Mouse (Mus musculus): ENCODE data around the gene Fam222b. TPM values are rescaled to one million over a fixed set of nuclear protein-coding genes. Genes with fewer than 3 reads are reported as not detected.

Gene Fam222b
- polyA plus RNA-seq, 1 experiment from 2014 or later = 22.1 TPM

DNA sequence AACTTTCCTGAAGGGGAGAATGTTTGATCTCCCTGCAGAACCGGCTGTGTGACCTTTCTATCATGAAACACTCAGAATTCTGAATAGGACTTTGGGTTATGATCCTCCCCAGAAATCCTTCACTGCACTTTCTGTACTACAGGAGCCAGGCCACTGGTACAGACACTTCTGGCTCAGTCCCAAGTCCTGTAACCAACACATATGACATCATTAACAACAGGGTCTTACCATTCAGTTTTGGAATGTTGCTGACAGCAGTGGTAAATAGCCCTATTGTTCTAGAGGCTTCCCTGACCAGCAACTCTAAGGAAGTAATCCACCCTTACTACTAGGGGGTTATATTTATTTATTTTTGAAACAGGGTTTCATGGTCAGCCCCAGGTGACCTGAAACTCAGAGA is 98.7 kb downstream of the Fam222b start, which contains the start of gene Proca1:
Gene Proca1 (plus strand): TSS at position 280 of the 400 bp plus-strand sequence.
- no peak within 1 kb of the TSS for H3K9ac ChIP-seq
- no peak within 1 kb of the TSS for H3K27ac ChIP-seq
- H3K4me1 ChIP-seq = peaks cover 23% of the 10 kb centered on the region
- 81% methylated on average over 1 of the region's 1 CpGs for WGBS
- peaks cover 33% of the 10 kb centered on the region for H3K36me3 ChIP-seq (ENCODE audit: poor library complexity, severe bottlenecking)
- H3K4me2 ChIP-seq = peak within 1 kb of the TSS; percentile 55; the same call in 1 of the 2 replicates
- H3K9me3 ChIP-seq (replicated peaks) = no peaks in the 10 kb centered on the region
- no peak within 1 kb of the TSS for H3K4me3 ChIP-seq
- H3K27me3 ChIP-seq = no peaks in the 10 kb centered on the region
- ATAC-seq = no peak

DNA sequence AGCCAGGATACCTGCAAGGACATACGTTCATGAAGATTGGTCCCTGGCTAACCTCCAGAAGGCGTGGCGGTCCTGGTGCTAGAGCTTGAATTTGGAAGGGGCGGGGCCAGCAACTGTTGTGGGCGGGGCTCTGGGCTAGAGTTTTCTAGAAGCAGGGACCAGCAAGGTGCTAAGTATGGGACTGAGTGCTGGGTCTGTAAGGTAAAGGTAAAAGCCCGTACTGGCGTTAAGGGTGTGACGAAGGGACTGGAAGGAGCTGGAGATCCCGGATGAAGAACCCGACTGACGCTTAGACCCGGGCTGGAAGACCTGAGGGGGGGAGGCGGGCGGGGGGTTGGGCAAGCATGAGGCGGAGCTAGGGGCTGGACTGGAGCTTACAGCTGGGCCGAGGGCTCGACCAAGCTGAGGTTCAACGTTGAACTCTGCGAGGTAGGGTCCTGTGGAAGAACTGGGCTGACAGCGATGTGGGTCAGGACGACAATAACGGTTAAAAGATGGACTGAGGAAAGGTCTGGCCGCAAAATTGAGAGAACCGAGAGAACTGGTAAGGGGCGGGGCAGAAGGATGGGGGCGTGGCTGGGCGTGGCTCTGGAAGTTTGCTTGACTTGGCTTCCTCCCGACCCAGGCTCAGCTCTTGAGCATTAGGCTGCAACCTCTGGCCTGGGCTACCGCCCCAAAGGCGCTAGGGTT is 100.1 kb downstream of the Fam222b start:
- peaks cover 19% of the 10 kb centered on the region for H3K4me1 ChIP-seq
- peak; percentile 52; the same call in 1 of the 2 replicates for ATAC-seq
- peak overlapping the region; percentile 37; the same call in 1 of the 2 replicates for H3K9ac ChIP-seq
- peak overlapping the region; percentile 55 for H3K4me2 ChIP-seq
- H3K27me3 ChIP-seq = no peaks in the 10 kb centered on the region
- H3K36me3 ChIP-seq (ENCODE audit: poor library complexity, severe bottlenecking) = peaks cover 33% of the 10 kb centered on the region
- WGBS = 4% methylated on average over 30 of the region's 30 CpGs
- no peak overlapping the region for H3K27ac ChIP-seq
- H3K4me3 ChIP-seq = peak overlapping the region; percentile 33
- no peaks in the 10 kb centered on the region for H3K9me3 ChIP-seq (replicated peaks)

- peak overlapping the region; percentile 33 for H3K4me3 ChIP-seq
- no peak overlapping the region for H3K27ac ChIP-seq
- H3K9me3 ChIP-seq (replicated peaks) = no peaks in the 10 kb centered on the region
- no peaks in the 10 kb centered on the region for H3K27me3 ChIP-seq
- H3K4me1 ChIP-seq = peaks cover 12% of the 10 kb centered on the region
- ATAC-seq = no peak
- 54% methylated on average over 23 of the region's 23 CpGs for WGBS
- peak overlapping the region; percentile 55 for H3K4me2 ChIP-seq
- 0 out of 2 replicates have a peak overlapping the region, but pooled peaks have one; percentile 37 for H3K9ac ChIP-seq
- H3K36me3 ChIP-seq (ENCODE audit: poor library complexity, severe bottlenecking) = peaks cover 32% of the 10 kb centered on the region
Observed at GRCm38 (mm10) chr11:78195101-78195863, 100.8 kb downstream of the Fam222b start.

DNA sequence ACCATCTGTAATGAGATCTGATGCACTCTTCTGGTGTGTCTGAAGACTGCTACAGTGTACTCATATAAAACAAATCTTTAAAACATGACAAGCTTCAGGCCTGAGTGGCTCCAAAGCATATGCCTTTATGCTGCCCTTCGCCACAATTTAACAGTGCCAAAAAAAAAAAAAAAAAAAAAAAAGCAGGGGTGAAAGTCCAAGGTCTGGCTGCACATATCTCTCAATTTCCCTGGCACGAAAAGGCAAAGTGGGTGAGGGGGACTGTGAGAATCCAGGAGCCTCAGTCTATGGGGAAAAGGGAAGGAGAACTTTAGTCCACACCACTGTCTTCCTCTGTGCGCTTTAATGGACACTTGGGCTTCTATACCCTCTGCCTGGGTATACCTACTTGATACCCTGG is 107.9 kb downstream of the Fam222b start:
- H3K36me3 ChIP-seq (ENCODE audit: poor library complexity, severe bottlenecking) = peaks cover 38% of the 10 kb centered on the region
- H3K27ac ChIP-seq = no peak overlapping the region
- WGBS = 93% methylated on average over 3 of the region's 3 CpGs
- H3K4me3 ChIP-seq = no peak overlapping the region
- no peak overlapping the region for H3K4me2 ChIP-seq
- no peaks in the 10 kb centered on the region for H3K4me1 ChIP-seq
- H3K9me3 ChIP-seq (replicated peaks) = no peaks in the 10 kb centered on the region
- no peaks in the 10 kb centered on the region for H3K27me3 ChIP-seq
- H3K9ac ChIP-seq = no peak overlapping the region
- no peak for ATAC-seq

DNA sequence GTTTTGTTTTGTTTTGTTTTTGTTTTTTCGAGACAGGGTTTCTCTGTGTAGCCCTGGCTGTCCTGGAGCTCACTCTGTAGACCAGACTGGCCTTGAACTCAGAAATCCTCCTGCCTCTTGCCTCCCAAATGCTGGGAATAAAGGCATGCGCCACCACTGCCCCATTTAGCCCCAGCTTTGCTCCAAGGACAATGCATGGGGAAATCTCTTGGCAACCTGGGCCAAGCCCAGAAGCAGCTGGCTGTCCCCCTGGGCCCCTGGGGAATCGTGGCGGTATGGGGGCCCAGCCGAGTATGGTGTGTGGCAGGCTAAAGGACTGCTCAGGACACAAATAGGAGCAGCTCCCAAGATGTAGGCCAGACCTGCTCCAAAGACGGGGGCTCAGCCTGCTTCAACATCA is 109.8 kb downstream of the Fam222b start:
- H3K36me3 ChIP-seq (ENCODE audit: poor library complexity, severe bottlenecking) = peaks cover 57% of the 10 kb centered on the region
- no peak overlapping the region for H3K4me2 ChIP-seq
- H3K9me3 ChIP-seq (replicated peaks) = no peaks in the 10 kb centered on the region
- H3K4me1 ChIP-seq = no peaks in the 10 kb centered on the region
- WGBS = 87% methylated on average over 6 of the region's 6 CpGs
- ATAC-seq = no peak
- H3K27me3 ChIP-seq = no peaks in the 10 kb centered on the region
- H3K9ac ChIP-seq = 0 out of 2 replicates have a peak overlapping the region, but pooled peaks have one; percentile 9
- H3K4me3 ChIP-seq = no peak overlapping the region
- H3K27ac ChIP-seq = no peak overlapping the region

DNA sequence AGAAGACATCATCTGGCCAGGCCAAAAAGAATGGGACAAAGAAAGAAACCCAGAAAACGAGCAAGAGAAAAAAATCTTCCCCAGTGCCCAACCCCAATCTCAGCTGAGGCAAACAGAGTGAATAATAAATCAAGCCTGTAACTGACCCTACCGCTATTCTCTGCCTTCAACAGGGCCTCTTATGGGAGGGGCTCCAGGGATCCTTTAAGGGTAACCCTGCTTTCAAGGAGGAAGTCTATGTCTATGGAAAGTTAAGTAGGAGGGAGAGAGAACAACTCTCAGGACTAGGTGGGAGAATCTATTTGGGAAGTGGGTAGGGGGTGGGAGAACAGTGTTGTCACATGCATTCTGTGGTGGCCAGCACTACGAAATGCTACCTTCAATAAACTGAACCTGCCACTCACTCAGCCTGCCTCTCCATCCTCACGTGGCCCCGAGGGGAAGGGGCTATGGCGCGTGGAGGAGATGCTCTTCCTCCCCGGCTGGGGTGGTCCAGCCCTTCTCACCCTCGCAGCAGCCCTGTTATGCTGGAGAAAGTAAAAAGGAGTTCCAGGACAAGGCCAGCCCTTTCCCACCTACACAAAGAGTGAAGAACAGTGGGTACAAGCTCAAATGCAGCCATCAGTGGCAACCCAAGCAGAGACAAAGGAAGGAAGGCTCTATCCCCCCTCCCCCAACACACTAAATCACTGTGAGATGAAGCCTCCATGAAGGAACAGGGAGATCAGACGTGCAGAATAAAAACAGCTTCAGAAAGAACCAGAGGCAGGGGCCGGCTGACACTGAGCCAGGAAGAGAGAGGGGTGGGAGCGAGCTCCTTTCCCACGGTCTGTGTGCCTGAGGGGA is 111.1 kb downstream of the Fam222b start:
- Histone ChIP-seq H3K4me1 (no peaks in the 10 kb centered on the region), H3K27me3 (no peaks in the 10 kb centered on the region), H3K4me2 (no peak overlapping the region), H3K36me3 (ENCODE audit: poor library complexity, severe bottlenecking) (peaks cover 70% of the 10 kb centered on the region), H3K4me3 (no peak overlapping the region), H3K9ac (no peak overlapping the region), H3K9me3 (replicated peaks) (no peaks in the 10 kb centered on the region), H3K27ac (peak overlapping the region; percentile 48; the same call in 1 of the 2 replicates)
- ATAC-seq = no peak
- WGBS = 72% methylated on average over 13 of the region's 13 CpGs

MicroRNAs encoded within 50 kb of the gene (microRNA counts, 519-probe panel; counts per million panel counts)
- microRNA mmu-miR-144 = 3,948 counts per million, percentile 77 among the panel's probes with 10 or more counts
- microRNA mmu-miR-451 = 3,276 counts per million, percentile 69 among the panel's probes with 10 or more counts

Small RNA genes lying within 50 kb of the gene (microRNA-seq; reads per million reads assigned to microRNA genes)
- gene Mir144 (44.0 reads per million, percentile 41 among the genes with 10 or more reads in this experiment), gene Mir451a (not detected), gene Mir451b (not detected), gene Mir7653 (not detected)

Other genes starting within 250 kb of the Fam222b start
- 12.7 and 15.1 TPM in 2 replicates for gene Pipox, start 200.6 kb upstream of the Fam222b start, polyA plus RNA-seq (2015; fragmentation: Nextera tagmentation; extraction: Ambion mirVana)
- 141 and 165 TPM in 2 replicates for gene Sez6, start 163.9 kb upstream of the Fam222b start, polyA plus RNA-seq (2015; fragmentation: Nextera tagmentation; extraction: Ambion mirVana)
- 20.7 and 24.5 TPM in 2 replicates for gene Phf12, start 111.9 kb upstream of the Fam222b start, polyA plus RNA-seq (2015; fragmentation: Nextera tagmentation; extraction: Ambion mirVana)
- gene Dhrs13, start 62.4 kb upstream of the Fam222b start, polyA plus RNA-seq (2015; fragmentation: Nextera tagmentation; extraction: Ambion mirVana) = 23.4 and 26.6 TPM in 2 replicates
- gene Flot2, start 56.7 kb upstream of the Fam222b start, polyA plus RNA-seq (2015; fragmentation: Nextera tagmentation; extraction: Ambion mirVana) = 69.6 and 78.1 TPM in 2 replicates
- 33.0 and 36.6 TPM in 2 replicates for gene Eral1, start 14.3 kb upstream of the Fam222b start, polyA plus RNA-seq (2015; fragmentation: Nextera tagmentation; extraction: Ambion mirVana)
- gene Traf4, start 70.9 kb downstream of the Fam222b start, polyA plus RNA-seq (2015; fragmentation: Nextera tagmentation; extraction: Ambion mirVana) = 114 and 121 TPM in 2 replicates
- 5.4 and 8.7 TPM in 2 replicates for gene Nek8, start 82.0 kb downstream of the Fam222b start, polyA plus RNA-seq (2015; fragmentation: Nextera tagmentation; extraction: Ambion mirVana)
- gene Tlcd1, start 82.1 kb downstream of the Fam222b start, polyA plus RNA-seq (2015; fragmentation: Nextera tagmentation; extraction: Ambion mirVana) = 4.7 and 7.6 TPM in 2 replicates
- 970 and 1,119 TPM in 2 replicates for gene Rpl23a, start 88.9 kb downstream of the Fam222b start, polyA plus RNA-seq (2015; fragmentation: Nextera tagmentation; extraction: Ambion mirVana)
- 39.7 and 42.1 TPM in 2 replicates for gene Rab34, start 93.8 kb downstream of the Fam222b start, polyA plus RNA-seq (2015; fragmentation: Nextera tagmentation; extraction: Ambion mirVana)
- gene Proca1, start 98.7 kb downstream of the Fam222b start, polyA plus RNA-seq (2015; fragmentation: Nextera tagmentation; extraction: Ambion mirVana) = 1.3 and 1.6 TPM in 2 replicates
- 62.7 and 64.1 TPM in 2 replicates for gene Sdf2, start 151.1 kb downstream of the Fam222b start, polyA plus RNA-seq (2015; fragmentation: Nextera tagmentation; extraction: Ambion mirVana)
- gene Supt6, start 151.3 kb downstream of the Fam222b start, polyA plus RNA-seq (2015; fragmentation: Nextera tagmentation; extraction: Ambion mirVana) = 24.9 and 29.4 TPM in 2 replicates
- 61.8 and 73.0 TPM in 2 replicates for gene 2610507B11Rik, start 167.1 kb downstream of the Fam222b start, polyA plus RNA-seq (2015; fragmentation: Nextera tagmentation; extraction: Ambion mirVana)
- gene BC030499, start 196.2 kb downstream of the Fam222b start, polyA plus RNA-seq (2015; fragmentation: Nextera tagmentation; extraction: Ambion mirVana) = 0.18 and 0.35 TPM in 2 replicates
- 41.8 and 46.4 TPM in 2 replicates for gene Spag5, start 206.9 kb downstream of the Fam222b start, polyA plus RNA-seq (2015; fragmentation: Nextera tagmentation; extraction: Ambion mirVana)
- gene Aldoc, start 228.3 kb downstream of the Fam222b start, polyA plus RNA-seq (2015; fragmentation: Nextera tagmentation; extraction: Ambion mirVana) = 135 and 142 TPM in 2 replicates
- gene Pigs, start 233.8 kb downstream of the Fam222b start, polyA plus RNA-seq (2015; fragmentation: Nextera tagmentation; extraction: Ambion mirVana) = 55.0 and 62.0 TPM in 2 replicates
- 68.7 and 70.2 TPM in 2 replicates for gene Unc119, start 248.8 kb downstream of the Fam222b start, polyA plus RNA-seq (2015; fragmentation: Nextera tagmentation; extraction: Ambion mirVana)